Mouse (Mus musculus): ENCODE data around the gene P2rx1.

DNA sequence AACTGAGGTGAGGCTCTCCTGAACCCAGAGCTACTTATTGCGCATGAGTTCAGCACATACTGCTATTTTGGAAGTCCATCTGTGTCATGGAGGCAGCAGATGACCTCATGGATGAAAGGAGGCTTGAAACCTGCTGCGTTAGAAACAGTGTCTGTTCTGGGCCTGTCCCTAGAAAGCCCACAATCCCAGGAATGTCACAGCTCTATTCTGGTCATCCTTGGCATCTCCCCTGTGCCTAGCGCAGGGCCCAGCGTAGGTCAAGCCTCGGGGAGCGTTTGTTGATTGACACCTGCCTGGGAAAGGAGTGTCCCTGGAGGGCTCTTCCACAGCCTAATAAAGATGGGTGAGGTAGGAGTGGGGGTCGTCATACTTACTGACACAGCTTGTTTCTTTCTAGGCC, 37.2 kb downstream of the P2rx1 start:
- no peak for TF ChIP-seq CTCF (IDR thresholded peaks at IDR 0.05; ENCODE audit: control insufficient read depth, insufficient read depth, insufficient replicate concordance, low read depth, low read length)
- no peak for TF ChIP-seq POLR2A (IDR thresholded peaks at IDR 0.05; ENCODE audit: control insufficient read depth, low read depth, low read length)
